Mouse (Mus musculus): ENCODE results near the gene Trafd1. TPM values are rescaled to one million over a fixed set of nuclear protein-coding genes. Genes with fewer than 3 reads are reported as not detected.

The Trafd1 gene
- 10 to 100 TPM; 50.3 to 55.4 TPM for total RNA-seq (2021)
- long read RNA-seq, experiment 1, transcript Trafd1-201 (12 exons, 2,503 nt), result major isoform, 30 of 75 reads
- long read RNA-seq, experiment 1, transcript Trafd1-202 (12 exons, 2,425 nt), result minor isoform, 7 of 75 reads
- long read RNA-seq, experiment 1, partial matches to known transcripts, result 5 of 75 reads
- long read RNA-seq, experiment 1, other reads (novel, unspliced or antisense), result 33 of 75 reads
- long read RNA-seq, experiment 2, transcript Trafd1-202 (12 exons, 2,425 nt), result minor isoform, 5 of 62 reads
- long read RNA-seq, experiment 2, transcript Trafd1-201 (12 exons, 2,503 nt), result major isoform, 17 of 62 reads
- long read RNA-seq, experiment 2, partial matches to known transcripts, result 4 of 62 reads
- long read RNA-seq, experiment 2, other reads (novel, unspliced or antisense), result 35 of 62 reads

GRCm38 (mm10) chr5:121385461-121386119, at the start of gene Trafd1:
Trafd1 (minus strand) TSS chr5:121385632.
- intact Hi-C loops (cut with DNase I), result loop anchor here (1.0 kb wide), 1 partner anchor 12 kb away; the partner anchor contains the start of gene Naa25
- peak; percentile 96 to 97 for DNase-seq

GRCm38 (mm10) chr5:121428954-121429353, 43.5 kb upstream of the Trafd1 start:
- intact Hi-C loops (cut with DNase I), result no loop called here
- no peak for DNase-seq

GRCm38 (mm10) chr5:121423297-121423696, 37.9 kb upstream of the Trafd1 start:
- intact Hi-C loops (cut with DNase I), result no loop called here
- DNase-seq, result no peak

- no peak for DNase-seq
- intact Hi-C loops (cut with DNase I), result no loop called here
These were observed 37.4 kb upstream of the Trafd1 start for GRCm38 (mm10) chr5:121422787-121423186.

DNA sequence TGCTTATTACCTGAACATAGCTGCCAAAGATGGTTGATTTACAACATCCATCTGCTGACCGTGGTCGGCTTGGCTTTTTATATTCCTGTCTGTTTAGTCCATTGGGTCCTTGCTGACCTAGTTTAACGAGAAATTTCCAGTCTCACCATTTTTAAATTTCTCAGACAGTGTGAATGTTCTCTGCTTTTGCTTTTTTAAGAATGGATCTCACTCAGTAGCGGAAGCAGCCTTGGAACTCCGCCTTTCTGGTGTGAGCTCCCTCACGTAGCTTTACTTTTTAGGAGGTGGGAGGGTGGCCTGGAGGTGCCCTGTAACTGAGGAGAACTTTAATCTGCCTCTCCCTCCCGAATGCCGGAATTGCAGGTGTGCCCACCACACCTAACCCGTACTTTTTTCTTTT, 35.3 kb upstream of the Trafd1 start:
- intact Hi-C loops (cut with DNase I), result no loop called here
- no peak for DNase-seq

GRCm38 (mm10) chr5:121410975-121411374, 25.5 kb upstream of the Trafd1 start:
- intact Hi-C loops (cut with DNase I), result no loop called here
- DNase-seq, result no peak

DNA sequence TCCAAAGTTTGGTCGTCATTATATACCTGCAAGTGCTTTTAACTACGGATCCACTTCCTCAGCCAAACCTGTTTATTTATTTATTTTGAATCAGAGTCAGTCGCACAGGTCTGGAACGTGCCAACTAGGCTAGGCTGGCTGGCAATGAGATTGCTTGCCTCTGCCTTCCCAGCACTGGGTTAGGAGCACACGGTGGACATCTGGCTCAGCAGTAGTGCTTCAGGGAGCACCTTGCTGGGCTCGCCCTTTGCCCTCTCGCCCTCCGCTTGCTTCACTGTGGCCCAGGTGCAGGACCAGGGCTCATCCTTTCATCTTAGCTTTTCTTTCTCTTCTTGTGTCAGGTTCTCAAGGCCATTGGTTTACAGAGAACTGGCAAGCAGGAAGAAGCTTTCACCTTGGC, 22.4 kb upstream of the Trafd1 start:
- DNase-seq, result no peak
- intact Hi-C loops (cut with DNase I), result no loop called here

GRCm38 (mm10) chr5:121400849-121401248, 15.4 kb upstream of the Trafd1 start:
- no peak for DNase-seq
- intact Hi-C loops (cut with DNase I), result no loop called here

- DNase-seq, result no peak
- intact Hi-C loops (cut with DNase I), result no loop called here
These were observed 14.6 kb upstream of the Trafd1 start for GRCm38 (mm10) chr5:121400064-121400463.

- intact Hi-C loops (cut with DNase I), result loop anchor here (2.0 kb wide), 1 partner anchor 51 kb away; the partner anchor contains the start of gene Tmem116
- DNase-seq, result no peak
These were observed 14.1 kb upstream of the Trafd1 start for GRCm38 (mm10) chr5:121399540-121399939.

DNA sequence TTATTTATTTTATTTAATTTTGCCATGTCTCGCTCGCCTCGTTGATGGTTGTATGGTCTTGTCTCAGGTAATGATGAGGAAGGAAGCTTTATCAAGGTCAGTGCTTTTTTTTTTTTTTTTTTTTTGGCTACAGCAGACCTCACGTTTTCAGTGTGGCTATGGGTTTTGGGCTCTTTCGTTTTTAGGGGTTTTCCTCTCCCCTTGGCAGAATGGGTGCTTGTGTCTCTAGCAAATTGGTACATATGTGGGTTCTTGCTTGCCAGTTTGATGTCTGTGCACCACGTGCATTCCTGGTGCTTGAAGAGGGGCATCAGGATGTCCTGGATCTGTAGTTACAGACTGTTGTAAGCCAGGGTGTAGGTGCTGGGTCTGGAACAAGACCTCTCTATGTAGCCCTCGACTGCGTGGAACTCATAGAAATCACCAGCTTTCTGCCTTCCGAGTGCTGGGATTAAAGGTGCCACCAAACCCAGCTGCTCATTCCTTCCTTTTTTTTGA, 13.6 kb upstream of the Trafd1 start:
- no peak for DNase-seq
- intact Hi-C loops (cut with DNase I), result loop anchor here (2.0 kb wide), 1 partner anchor 52 kb away; the partner anchor contains the start of gene Tmem116

- intact Hi-C loops (cut with DNase I), result loop anchor here (2.0 kb wide), 1 partner anchor 52 kb away; the partner anchor contains the start of gene Tmem116
- no peak for DNase-seq
These were observed 12.9 kb upstream of the Trafd1 start for GRCm38 (mm10) chr5:121398146-121398964.

- DNase-seq, result peak; percentile 97
- intact Hi-C loops (cut with DNase I), result loop anchor here (1.0 to 2.0 kb wide), 2 partner anchors 11 to 53 kb away; partner anchors contain the start of gene Tmem116
These were observed 12.0 kb upstream of the Trafd1 start, which contains the start of gene Naa25 for GRCm38 (mm10) chr5:121397187-121398145. Naa25 (plus strand) TSS chr5:121397936.

DNA sequence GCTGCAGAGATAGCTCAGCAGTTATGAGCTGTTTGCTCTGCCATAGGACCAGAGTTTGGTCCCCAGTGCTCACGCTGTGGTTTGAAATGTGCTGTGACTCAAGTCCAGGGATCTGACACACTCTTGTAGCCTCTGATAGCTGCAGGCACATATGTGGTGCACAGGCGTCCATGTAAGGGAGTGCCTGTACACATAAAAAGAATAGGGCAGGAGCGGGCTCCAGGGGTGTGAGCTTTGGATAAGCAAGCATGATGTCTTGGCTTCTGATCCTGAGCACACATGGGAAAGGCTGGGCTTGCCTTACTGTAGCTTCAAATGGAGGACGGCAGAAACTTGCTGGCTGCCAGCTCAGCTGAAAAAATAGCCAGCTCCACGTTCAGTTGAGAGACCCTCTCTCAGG, 10.2 kb upstream of the Trafd1 start:
- DNase-seq, result no peak
- intact Hi-C loops (cut with DNase I), result no loop called here

DNA sequence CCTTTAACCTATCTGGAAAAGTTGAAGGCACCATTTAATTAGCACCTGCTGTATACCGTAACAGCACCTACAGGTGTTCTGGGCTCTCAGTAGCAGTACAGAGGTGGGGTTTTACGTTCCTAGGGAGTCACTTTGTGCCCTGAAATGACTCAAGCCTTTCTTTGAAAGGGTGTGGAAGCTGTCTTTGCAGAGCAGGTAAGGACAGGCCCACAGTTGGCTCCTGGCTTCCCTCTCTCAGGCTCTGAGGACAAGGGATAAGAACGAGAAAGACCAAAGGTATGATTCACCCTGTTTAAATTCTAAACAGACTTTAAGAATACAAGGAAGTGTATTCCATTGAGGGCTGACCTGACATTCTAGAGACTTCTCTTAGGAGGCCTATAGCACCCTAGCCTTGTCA, 8.0 kb upstream of the Trafd1 start:
- no peak for DNase-seq
- intact Hi-C loops (cut with DNase I), result no loop called here

GRCm38 (mm10) chr5:121392667-121393380, 7.4 kb upstream of the Trafd1 start:
- intact Hi-C loops (cut with DNase I), result no loop called here
- DNase-seq, result peak in 1 of 2 experiments; percentile 65

DNA sequence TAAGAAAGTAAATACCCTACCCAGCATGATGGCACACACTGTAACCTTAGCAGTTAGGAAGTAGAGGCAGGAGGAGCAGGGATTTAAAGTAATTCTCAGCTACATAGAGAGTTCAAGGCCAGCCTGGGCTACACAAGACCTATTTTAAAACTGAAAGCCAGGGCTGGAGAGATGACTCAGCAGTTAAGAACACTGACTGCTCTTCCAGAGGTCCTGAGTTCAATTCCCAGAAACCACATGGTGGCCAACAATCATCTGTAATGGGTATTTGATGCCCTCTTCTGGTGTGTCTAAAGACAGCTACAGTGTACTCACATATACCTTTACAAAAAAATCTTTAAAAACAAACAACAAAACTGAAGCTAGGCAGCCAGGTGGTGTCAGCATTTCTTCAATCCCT, 4.3 kb upstream of the Trafd1 start:
- intact Hi-C loops (cut with DNase I), result no loop called here
- DNase-seq, result no peak

DNA sequence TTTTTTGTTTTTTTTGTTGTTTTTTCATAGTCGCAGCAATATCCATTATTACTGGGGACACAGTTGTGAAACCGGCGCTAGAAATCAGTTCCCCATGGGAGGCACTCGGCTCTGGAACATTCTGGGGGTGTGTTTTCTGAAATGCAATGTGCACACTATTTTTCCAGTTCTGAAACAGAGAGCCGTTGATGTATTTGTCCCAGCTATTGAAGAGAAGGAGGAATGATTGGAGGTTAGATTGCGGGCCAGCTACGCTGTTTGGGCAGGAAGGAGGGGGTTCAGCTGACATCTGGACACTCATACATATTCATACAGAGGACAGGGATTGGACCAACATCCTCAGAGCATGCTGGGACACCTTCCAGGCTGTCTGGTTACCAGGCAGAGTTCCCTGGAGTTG, 3.7 kb upstream of the Trafd1 start:
- no peak for DNase-seq
- intact Hi-C loops (cut with DNase I), result no loop called here

DNA sequence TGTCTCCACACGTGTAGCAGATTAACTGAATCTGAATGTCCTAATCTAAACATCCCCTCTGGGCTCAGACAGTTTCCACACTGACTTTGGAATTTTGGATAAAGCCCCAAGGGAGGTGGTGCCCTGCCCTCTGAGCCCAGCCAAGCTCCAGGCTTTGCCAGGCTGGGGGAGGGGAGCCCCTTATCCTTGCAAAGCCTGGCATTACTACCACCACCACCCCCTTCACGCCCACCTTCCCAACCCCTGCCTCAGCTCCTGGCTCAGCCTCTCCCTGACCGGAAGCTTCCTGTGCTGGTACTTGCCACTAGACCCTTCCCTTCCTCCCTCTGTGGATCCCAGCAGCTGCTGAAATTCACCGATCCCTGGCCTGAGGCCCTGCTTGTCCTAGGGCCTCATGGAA, 1.7 kb upstream of the Trafd1 start:
- DNase-seq, result peak; percentile 42 to 48
- intact Hi-C loops (cut with DNase I), result no loop called here

All from heart, postnatal 14 days (tissue).